Mouse (Mus musculus): ENCODE data around the gene Rpl36al.
"Not testable (repeated sequence)": the region's sequence is repeated elsewhere in the genome, so short reads cannot be mapped to it uniquely, and the experiment has no call there.

Gene Rpl36al

GRCm38 (mm10) chr12:69192637-69193036, 8.8 kb upstream of the Rpl36al start:
- no peak for DNase-seq

- DNase-seq, result no peak
Observed at GRCm38 (mm10) chr12:69191396-69191795, 7.5 kb upstream of the Rpl36al start.

- DNase-seq, result no peak
Observed at GRCm38 (mm10) chr12:69190522-69190921, 6.6 kb upstream of the Rpl36al start.

GRCm38 (mm10) chr12:69190074-69190473, 6.2 kb upstream of the Rpl36al start:
- DNase-seq, result no peak

- DNase-seq, result no peak
Observed at GRCm38 (mm10) chr12:69186811-69187471, 3.1 kb upstream of the Rpl36al start.

GRCm38 (mm10) chr12:69185371-69185770, 1.5 kb upstream of the Rpl36al start:
- no peak for DNase-seq

- no peak for DNase-seq
Observed at GRCm38 (mm10) chr12:69184342-69185295, 736 bp upstream of the Rpl36al start.

- no peak for DNase-seq
Observed at GRCm38 (mm10) chr12:69181800-69182199, 2.1 kb downstream of the Rpl36al start.

- no peak for DNase-seq
Observed at GRCm38 (mm10) chr12:69179371-69179770, 4.5 kb downstream of the Rpl36al start.

- no peak for DNase-seq
Observed at GRCm38 (mm10) chr12:69177526-69177925, 6.4 kb downstream of the Rpl36al start.

- no peak for DNase-seq
Observed at GRCm38 (mm10) chr12:69175975-69176374, 7.9 kb downstream of the Rpl36al start.

GRCm38 (mm10) chr12:69171307-69171706, 12.6 kb downstream of the Rpl36al start:
- no peak for DNase-seq

GRCm38 (mm10) chr12:69168461-69169106, 15.3 kb downstream of the Rpl36al start, which contains the start of gene Lrr1:
Lrr1 (plus strand) TSS chr12:69168814.
- peak; percentile 86 for DNase-seq

- DNase-seq, result no peak
Observed at GRCm38 (mm10) chr12:69167656-69168460, 16.0 kb downstream of the Rpl36al start.

- not testable (repeated sequence) for DNase-seq
Observed at GRCm38 (mm10) chr12:69166861-69167581, 16.9 kb downstream of the Rpl36al start.

- no peak for DNase-seq
Observed at GRCm38 (mm10) chr12:69164904-69165303, 19.0 kb downstream of the Rpl36al start.

- not testable (repeated sequence) for DNase-seq
Observed at GRCm38 (mm10) chr12:69163586-69163985, 20.3 kb downstream of the Rpl36al start.

GRCm38 (mm10) chr12:69160677-69161076, 23.2 kb downstream of the Rpl36al start:
- peak; percentile 34 for DNase-seq

GRCm38 (mm10) chr12:69159578-69159940, 24.3 kb downstream of the Rpl36al start:
- no peak for DNase-seq

GRCm38 (mm10) chr12:69158765-69159577, 24.9 kb downstream of the Rpl36al start, which contains the start of gene Rps29:
Rps29 (minus strand) TSS chr12:69159186.
- peak; percentile 99 for DNase-seq

GRCm38 (mm10) chr12:69158366-69158764, 25.5 kb downstream of the Rpl36al start:
- DNase-seq, result no peak
